Mouse (Mus musculus): ENCODE measurements around the gene Tmbim1. TPM values are rescaled to one million over a fixed set of nuclear protein-coding genes. Genes with fewer than 3 reads are reported as not detected.
"Not testable (repeated sequence)": the region's sequence is repeated elsewhere in the genome, so short reads cannot be mapped to it uniquely, and the experiment has no call there.

The Tmbim1 gene
- polyA plus RNA-seq, 1 experiment from 2014 or later: 149 TPM

DNA sequence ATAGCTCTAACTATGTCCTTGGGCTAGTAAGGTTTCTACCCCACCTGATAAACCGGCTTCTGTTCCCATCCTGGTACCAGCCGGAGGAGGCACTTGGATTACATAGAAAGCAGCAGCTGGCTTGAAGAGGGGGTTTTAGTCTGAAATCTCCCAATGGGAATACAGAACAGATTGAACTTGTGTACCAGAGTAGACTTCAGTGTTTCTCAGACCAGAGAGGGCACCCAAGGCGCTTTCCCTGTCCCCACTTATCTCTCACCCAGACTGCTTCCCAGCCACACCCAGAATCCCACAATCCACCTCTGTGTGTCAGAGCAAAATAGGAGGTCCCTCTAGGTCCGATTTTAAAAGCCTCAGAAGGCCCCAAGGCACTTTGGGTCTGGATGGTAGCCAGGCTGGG, 17.1 kb downstream of the Tmbim1 start:
- TF ChIP-seq CTCF (IDR thresholded peaks at IDR 0.05) (no peak), EP300 (IDR thresholded peaks at IDR 0.05) (no peak)
- Histone ChIP-seq H3K9ac (replicated peaks; ENCODE audit: low read depth) (0 out of 2 replicates have a peak overlapping the region, but pooled peaks have one; percentile 5), H3K27me3 (replicated peaks; ENCODE audit: insufficient read depth, low read length) (no peaks in the 10 kb centered on the region), H3K9me3 (ENCODE audit: low read length) (no peaks in the 10 kb centered on the region), H3K36me3 (ENCODE audit: insufficient read depth, low read length) (peaks cover 36% of the 10 kb centered on the region; the same call in 1 of the 2 replicates), H3K4me2 (replicated peaks; ENCODE audit: low read depth, low read length) (no peak overlapping the region), H3K27ac (ENCODE audit: low read length) (peak overlapping the region; percentile 69), H3K4me3 (ENCODE audit: low read depth, low read length) (no peak overlapping the region), H3K4me1 (ENCODE audit: insufficient read depth, low read depth, low read length) (peaks cover 19% of the 10 kb centered on the region)
- ATAC-seq (no peak), DNase-seq (ENCODE audit: low spot score) (no peak)
- 70% methylated on average over 4 of the region's 4 CpGs for WGBS

DNA sequence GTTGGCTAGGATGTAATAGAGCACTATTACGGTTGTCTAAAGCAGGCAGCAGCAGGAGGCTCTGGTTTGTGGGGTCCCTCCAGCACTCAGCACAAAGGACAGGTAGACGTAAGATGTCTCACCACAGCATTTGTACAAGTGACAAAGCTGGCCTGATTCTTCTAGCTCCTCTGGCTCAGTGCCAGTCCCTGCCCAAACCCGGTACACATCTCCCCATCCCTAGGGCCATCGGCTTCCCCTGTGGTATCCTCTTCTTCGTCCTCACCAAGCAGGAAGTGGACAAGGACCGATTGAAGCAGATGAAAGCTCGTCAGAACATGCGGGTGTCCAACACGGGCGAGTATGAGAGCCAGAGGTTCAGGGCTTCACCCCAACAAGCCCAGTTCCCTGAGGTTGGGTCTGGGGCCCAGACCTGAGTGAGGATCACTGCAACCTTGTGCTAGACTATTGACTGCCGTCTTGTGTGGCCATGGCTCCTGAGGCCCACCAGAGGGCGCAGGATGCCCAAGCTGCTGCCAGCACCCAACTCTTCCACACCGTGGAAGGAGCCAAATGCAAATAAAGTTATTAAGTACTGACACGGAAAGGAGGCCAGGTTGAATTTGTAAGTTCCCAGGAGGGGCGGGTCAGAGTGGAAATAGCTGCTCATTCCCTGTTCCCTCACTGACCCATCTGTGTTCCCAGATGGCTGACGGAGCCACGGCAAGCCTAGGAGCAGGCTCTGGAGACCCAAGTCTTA, 18.4 kb downstream of the Tmbim1 start:
- H3K36me3 ChIP-seq (ENCODE audit: insufficient read depth, low read length): peaks cover 25% of the 10 kb centered on the region; the same call in 1 of the 2 replicates
- ATAC-seq (peak; percentile 0; the same call in 1 of the 2 replicates), DNase-seq (ENCODE audit: low spot score) (peak; percentile 83)
- not testable (repeated sequence) for H3K9me3 ChIP-seq (ENCODE audit: low read length); H3K4me3 ChIP-seq (ENCODE audit: low read depth, low read length); H3K27me3 ChIP-seq (replicated peaks; ENCODE audit: insufficient read depth, low read length); H3K9ac ChIP-seq (replicated peaks; ENCODE audit: low read depth); H3K4me2 ChIP-seq (replicated peaks; ENCODE audit: low read depth, low read length)
- H3K27ac ChIP-seq (ENCODE audit: low read length): peak overlapping the region; percentile 4
- TF ChIP-seq CTCF (IDR thresholded peaks at IDR 0.05): peak; percentile 58
- 51% methylated on average over 15 of the region's 17 CpGs for WGBS
- peaks cover 18% of the 10 kb centered on the region for H3K4me1 ChIP-seq (ENCODE audit: insufficient read depth, low read depth, low read length)

DNA sequence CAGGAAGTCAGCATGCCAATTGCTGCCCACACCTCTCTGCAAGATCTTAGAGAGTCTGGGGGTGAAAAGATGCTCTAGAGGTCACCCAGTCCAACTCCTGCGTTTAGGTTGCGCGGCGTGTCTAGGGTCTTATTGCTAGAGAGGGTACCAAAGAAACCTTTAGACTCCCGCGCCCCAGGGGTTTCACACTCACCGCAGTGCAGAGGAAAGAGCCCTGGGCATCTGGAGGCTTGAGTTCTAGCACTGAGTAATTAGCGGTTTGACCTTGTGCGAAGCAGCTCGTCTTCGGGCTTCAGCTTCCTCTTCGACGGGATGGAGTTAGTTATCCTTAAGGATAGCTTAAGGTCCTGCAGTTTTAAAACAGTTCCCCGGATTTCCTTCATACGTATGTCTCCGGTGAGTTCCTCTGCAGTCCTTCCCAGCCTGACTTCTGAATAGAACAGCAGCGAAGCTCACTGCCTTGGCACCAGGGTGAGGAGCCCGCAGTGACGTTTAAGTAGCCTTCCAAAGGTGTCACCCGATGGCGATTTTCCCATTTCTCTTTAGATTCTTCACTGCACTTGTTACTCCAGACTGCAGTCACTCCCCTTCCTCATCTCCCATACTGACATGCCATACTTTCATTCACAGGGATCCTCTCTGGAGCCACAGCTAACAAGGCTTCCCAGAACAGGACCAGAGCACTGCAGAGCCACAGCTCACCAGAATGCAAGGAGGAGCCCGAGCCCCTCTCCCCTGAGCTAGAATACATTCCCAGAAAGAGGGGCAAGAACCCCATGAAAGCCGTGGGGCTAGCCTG, 20.0 kb downstream of the Tmbim1 start:
- no peaks in the 10 kb centered on the region for H3K9me3 ChIP-seq (ENCODE audit: low read length)
- DNase-seq (ENCODE audit: low spot score) (no peak), ATAC-seq (no peak)
- H3K9ac ChIP-seq (replicated peaks; ENCODE audit: low read depth): peak overlapping the region; percentile 50
- peak overlapping the region; percentile 32; the same call in 1 of the 2 replicates for H3K27ac ChIP-seq (ENCODE audit: low read length)
- peak overlapping the region; percentile 77 for H3K4me2 ChIP-seq (replicated peaks; ENCODE audit: low read depth, low read length)
- no peaks in the 10 kb centered on the region for H3K27me3 ChIP-seq (replicated peaks; ENCODE audit: insufficient read depth, low read length)
- peaks cover 13% of the 10 kb centered on the region for H3K4me1 ChIP-seq (ENCODE audit: insufficient read depth, low read depth, low read length)
- H3K36me3 ChIP-seq (ENCODE audit: insufficient read depth, low read length): peaks cover 33% of the 10 kb centered on the region; the same call in 1 of the 2 replicates
- WGBS: 4% methylated on average over 23 of the region's 23 CpGs
- TF ChIP-seq CTCF (IDR thresholded peaks at IDR 0.05): no peak
- no peak for TF ChIP-seq EP300 (IDR thresholded peaks at IDR 0.05)
- peak overlapping the region; percentile 74 for H3K4me3 ChIP-seq (ENCODE audit: low read depth, low read length)

DNA sequence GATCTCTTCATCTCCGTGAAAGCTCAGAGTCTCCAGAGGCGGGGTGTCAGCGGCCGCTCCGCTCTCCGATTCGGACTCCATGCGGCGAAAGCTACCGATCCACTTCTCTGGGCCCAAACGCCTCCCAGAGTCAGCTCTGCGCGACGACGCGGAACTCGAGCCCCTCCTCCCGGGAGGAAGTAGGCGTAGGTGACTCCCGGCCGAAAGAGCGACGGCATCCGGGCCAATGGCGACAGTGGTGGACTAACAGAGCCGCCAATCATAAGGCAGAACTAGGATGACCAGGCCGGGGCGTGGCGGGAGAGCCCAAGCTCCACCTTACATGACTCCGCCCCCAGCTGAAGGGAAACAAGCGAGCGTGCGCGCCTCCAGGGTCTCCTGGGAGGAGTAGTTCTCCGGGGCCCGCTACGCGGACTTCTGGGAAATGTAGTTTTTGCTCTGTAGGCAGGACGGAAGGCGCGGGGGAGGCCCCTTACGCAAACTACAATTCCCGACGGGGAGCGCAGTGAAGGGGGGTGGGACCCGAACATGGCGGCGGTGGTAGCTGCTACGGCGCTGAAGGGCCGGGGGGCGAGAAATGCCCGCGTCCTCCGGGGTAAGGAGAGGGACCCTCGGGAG, 20.8 kb downstream of the Tmbim1 start, which contains the start of the genes Aamp and Pnkd:
Gene Aamp, minus strand, starts transcription at position 196 of the 618 bp plus-strand sequence.
Gene Pnkd, plus strand, starts transcription at position 388 of the 618 bp plus-strand sequence.
- WGBS: 1% methylated on average over 51 of the region's 56 CpGs
- DNase-seq (ENCODE audit: low spot score): peak; percentile 100
- H3K27me3 ChIP-seq (replicated peaks; ENCODE audit: insufficient read depth, low read length): no peaks in the 10 kb centered on the region
- no peaks in the 10 kb centered on the region for H3K9me3 ChIP-seq (ENCODE audit: low read length)
- H3K4me1 ChIP-seq (ENCODE audit: insufficient read depth, low read depth, low read length): peaks cover 13% of the 10 kb centered on the region
- H3K4me2 ChIP-seq (replicated peaks; ENCODE audit: low read depth, low read length): peak within 1 kb of the TSS; percentile 77
- H3K9ac ChIP-seq (replicated peaks; ENCODE audit: low read depth): peak within 1 kb of the TSS; percentile 70
- peak within 1 kb of the TSS; percentile 74 for H3K4me3 ChIP-seq (ENCODE audit: low read depth, low read length)
- peak; percentile 96 for ATAC-seq
- TF ChIP-seq EP300 (IDR thresholded peaks at IDR 0.05) (no peak; the same call in 1 of the 2 replicates), CTCF (IDR thresholded peaks at IDR 0.05) (peak; percentile 43)
- H3K36me3 ChIP-seq (ENCODE audit: insufficient read depth, low read length): peaks cover 40% of the 10 kb centered on the region; the same call in 1 of the 2 replicates
- peak within 1 kb of the TSS; percentile 74 for H3K27ac ChIP-seq (ENCODE audit: low read length)

DNA sequence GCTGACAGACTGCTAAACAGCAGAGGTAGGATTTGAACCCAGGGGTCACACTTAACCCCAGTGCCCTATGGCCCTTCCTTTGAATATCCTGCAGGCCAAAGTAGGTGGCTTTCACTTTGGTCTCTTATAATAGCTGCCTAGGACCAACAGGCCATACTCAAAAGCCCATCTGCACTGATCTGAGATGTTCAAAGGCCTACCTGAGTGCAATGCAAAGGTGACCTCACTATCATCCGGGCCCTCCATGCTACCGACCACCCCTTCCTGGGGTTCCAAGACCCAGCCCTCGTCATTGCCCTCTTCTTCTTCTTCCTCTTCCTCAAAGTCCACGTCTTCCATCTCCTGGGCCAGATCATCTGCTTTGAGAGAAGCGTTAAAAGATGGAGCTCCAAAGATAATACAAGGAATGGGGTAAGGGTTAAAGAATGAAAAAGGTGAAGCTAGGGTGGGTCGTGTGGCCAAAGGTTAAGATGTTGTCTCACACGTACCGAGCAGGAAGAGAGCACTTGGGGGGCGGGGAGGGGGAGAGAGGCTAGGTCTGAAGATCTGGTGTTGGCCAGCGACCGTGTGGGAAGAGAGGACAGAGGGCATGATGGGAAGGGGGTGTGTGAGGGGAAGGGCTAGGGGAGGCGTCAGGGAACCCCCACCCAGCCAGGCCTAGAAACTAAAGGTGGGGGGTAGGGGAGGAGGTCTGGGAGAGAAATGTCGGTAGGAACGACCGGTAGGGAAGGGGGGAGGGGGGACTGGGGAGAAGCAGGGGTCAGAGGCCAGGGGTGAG, 21.5 kb downstream of the Tmbim1 start:
- peak overlapping the region; percentile 68 for H3K4me2 ChIP-seq (replicated peaks; ENCODE audit: low read depth, low read length)
- H3K9me3 ChIP-seq (ENCODE audit: low read length): no peaks in the 10 kb centered on the region
- peaks cover 10% of the 10 kb centered on the region for H3K4me1 ChIP-seq (ENCODE audit: insufficient read depth, low read depth, low read length)
- H3K9ac ChIP-seq (replicated peaks; ENCODE audit: low read depth): peak overlapping the region; percentile 70
- H3K36me3 ChIP-seq (ENCODE audit: insufficient read depth, low read length): peaks cover 37% of the 10 kb centered on the region; the same call in 1 of the 2 replicates
- DNase-seq (ENCODE audit: low spot score) (peak; percentile 83), ATAC-seq (peak; percentile 43)
- H3K27me3 ChIP-seq (replicated peaks; ENCODE audit: insufficient read depth, low read length): no peaks in the 10 kb centered on the region
- peak overlapping the region; percentile 74 for H3K4me3 ChIP-seq (ENCODE audit: low read depth, low read length)
- TF ChIP-seq CTCF (IDR thresholded peaks at IDR 0.05) (no peak), EP300 (IDR thresholded peaks at IDR 0.05) (no peak)
- peak overlapping the region; percentile 74 for H3K27ac ChIP-seq (ENCODE audit: low read length)
- 15% methylated on average over 13 of the region's 15 CpGs for WGBS
